Mouse (Mus musculus) adrenal gland, postnatal 25 days (tissue): ENCODE results near the gene Mrps31. TPM values are rescaled to one million over a fixed set of nuclear protein-coding genes. Genes with fewer than 3 reads are reported as not detected.

Experiments used
- DNase-seq: peaks from one replicate; pipeline ENCODE4 v3.0.0; 2021; ENCODE audit warnings: mixed read lengths
- long read RNA-seq: library from polyadenylated mRNA; stranded (forward); transcript quantifications from one replicate; pipeline ENCODE4 v2.0.0, GENCODE M21; 2021
- total RNA-seq: library from RNA; stranded (reverse); gene quantifications from 2 replicates; pipeline ENCODE4 v1.2.3, GENCODE M21; 2021

The Mrps31 gene
- 33.6 and 38.0 TPM in 2 replicates for total RNA-seq
- long read RNA-seq, transcript Mrps31-201 (7 exons, 1,515 nt) = major isoform, 88 of 106 reads
- long read RNA-seq, partial matches to known transcripts = 11 of 106 reads
- long read RNA-seq, other reads (novel, unspliced or antisense) = 5 of 106 reads

GRCm38 (mm10) chr8:22411282-22411702 lies at the start of gene Mrps31:
Gene Mrps31, plus strand, starts transcription at chr8:22411361.
- peak; percentile 69 for DNase-seq

DNA sequence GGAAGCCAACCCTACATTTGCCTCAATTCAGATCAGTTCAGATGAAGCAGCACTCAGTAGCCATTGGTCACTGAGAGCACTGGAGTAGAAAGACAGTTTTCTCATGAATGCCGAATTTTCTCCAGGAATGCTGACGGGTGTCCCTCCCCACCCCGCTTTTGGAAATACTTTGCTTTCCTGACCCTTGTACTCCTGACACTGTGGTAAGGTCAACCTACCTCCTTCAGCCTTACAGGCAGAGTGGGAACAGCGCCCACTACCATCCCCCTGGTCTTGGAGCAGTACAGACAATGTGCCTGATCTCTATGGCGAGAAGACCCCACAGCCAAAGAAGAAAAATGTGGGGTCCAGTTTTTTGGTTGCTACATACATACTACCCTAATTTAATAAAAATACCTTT lies 34.9 kb upstream of the Mrps31 start:
- no peak for DNase-seq

DNA sequence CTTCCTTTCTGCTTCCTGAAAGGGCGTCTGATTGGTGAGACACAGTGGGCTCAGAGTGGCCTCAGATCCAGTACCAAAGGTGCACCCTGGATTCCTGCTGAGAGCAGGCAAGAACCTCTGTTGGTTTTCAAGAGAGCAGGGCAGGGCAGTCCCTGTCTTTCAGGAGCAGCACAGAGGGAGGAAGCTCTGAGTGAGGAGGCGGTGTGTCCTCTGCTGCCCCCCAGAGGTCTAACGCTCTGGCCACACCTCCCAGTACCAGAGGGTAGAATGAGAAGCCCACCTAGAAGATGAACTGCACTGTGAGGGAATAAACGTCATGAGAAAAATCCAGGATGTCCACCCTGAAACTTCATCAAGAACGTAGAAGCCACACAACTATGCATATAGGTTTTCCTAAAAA lies 34.3 kb upstream of the Mrps31 start:
- DNase-seq = peak; percentile 50

DNA sequence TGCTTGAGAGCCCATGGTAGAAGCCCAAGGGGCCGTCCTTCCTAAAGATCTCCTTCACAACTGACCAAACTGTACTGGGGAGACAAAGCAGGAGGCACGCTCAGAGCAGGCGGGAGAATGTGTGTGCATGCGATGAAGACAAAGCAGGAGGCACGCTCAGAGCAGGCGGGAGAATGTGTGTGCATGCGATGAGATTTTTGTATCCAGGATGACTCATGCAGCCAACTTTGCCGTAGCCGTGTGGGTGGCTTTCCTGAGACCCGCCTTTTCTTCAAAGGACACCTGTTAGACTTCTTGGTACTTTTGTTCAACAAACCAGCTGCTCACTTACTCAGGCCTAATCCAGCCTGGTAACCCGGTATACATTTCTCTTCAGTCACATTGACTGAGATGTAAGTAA lies 30.2 kb upstream of the Mrps31 start:
- no peak for DNase-seq

- DNase-seq = no peak
These were observed 28.2 kb upstream of the Mrps31 start for GRCm38 (mm10) chr8:22382824-22383595.

- DNase-seq = no peak
These were observed 26.0 kb upstream of the Mrps31 start for GRCm38 (mm10) chr8:22385158-22385557.

- DNase-seq = no peak
These were observed 21.3 kb upstream of the Mrps31 start for GRCm38 (mm10) chr8:22389874-22390273.

DNA sequence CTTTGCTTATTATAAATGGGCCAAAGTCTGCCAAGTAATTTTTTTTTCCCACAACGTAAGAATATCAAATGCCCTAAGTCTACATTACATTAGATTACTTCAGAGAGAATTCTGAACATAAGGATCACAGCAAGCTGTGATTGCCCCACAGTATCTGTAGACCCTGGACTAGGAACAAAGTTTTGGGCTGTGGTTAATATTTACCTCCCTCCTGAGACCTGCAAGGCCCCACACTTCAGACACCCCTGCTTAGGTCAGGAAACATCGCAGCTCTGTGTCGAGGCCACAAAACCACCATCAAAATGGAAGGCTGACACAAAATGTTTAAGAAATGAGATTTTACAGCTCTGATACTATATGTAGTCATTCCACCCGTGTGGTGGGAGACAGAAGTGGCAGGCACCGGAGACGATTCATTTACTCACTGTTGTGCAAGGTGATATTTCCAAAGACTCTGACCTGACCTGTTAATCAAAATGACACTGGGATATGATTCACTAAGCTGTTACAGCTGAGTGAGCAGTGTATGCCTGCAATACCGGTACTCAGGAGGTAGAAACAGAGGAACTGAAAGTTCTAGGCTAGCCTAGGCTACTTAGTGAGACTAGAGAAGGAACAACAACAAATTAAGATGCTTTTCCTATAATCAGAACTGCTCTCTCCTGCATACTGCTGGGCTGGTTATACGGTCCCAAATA lies 20.2 kb upstream of the Mrps31 start:
- no peak for DNase-seq

GRCm38 (mm10) chr8:22394471-22394870 lies 16.7 kb upstream of the Mrps31 start:
- DNase-seq = no peak

DNA sequence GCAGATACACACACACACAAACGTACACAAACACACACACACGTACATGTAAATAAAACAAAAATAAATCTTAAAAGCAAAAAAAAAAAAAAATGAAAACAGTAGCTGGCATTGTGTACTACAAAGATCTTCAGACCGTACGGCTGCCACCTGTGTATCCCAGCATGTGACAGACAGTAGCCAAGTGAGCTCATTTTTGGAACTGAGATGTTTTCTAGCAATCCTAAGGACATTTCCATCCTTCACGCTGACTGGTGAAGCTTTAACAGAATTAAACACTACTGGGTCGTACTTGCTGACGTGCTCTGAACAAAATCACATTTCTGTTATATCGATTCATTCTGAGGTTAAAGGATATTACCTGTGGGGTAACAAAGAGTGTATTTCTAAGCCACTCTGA lies 15.9 kb upstream of the Mrps31 start:
- DNase-seq = no peak

- no peak for DNase-seq
These were observed 13.4 kb upstream of the Mrps31 start for GRCm38 (mm10) chr8:22397811-22398141.

GRCm38 (mm10) chr8:22398142-22398951 lies 12.8 kb upstream of the Mrps31 start, which contains the start of gene Slc25a15:
Gene Slc25a15, minus strand, starts transcription at chr8:22398597.
- peak; percentile 94 for DNase-seq

DNA sequence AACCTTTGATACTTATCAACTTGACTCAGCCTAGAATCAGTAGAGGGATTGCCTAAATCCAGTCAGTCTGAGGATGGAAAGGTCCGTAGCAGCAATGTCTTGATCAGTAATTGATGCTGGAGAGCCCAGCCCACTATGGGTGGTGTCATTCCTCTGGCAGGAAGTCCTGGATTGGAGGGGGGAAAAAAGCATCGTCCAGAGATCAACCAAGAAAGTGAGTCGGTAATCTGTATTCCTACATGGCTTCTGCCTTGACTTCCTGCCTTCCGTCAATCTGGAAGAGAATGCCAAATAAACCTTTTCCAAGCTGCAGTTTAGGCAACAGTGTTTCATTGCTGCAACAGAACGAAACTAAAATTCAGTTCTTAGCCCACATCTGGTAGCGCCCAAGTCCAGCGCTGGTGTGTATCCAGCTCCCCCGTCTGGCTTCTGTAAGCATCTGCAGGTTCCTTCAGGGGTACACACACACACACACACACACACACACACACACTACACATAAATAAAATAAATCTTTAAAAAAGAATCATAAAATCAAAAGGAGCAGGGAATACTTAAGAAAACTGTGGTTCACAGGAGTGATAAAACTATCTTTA lies 11.8 kb upstream of the Mrps31 start:
- DNase-seq = no peak

- no peak for DNase-seq
These were observed 10.6 kb upstream of the Mrps31 start for GRCm38 (mm10) chr8:22400593-22400992.

DNA sequence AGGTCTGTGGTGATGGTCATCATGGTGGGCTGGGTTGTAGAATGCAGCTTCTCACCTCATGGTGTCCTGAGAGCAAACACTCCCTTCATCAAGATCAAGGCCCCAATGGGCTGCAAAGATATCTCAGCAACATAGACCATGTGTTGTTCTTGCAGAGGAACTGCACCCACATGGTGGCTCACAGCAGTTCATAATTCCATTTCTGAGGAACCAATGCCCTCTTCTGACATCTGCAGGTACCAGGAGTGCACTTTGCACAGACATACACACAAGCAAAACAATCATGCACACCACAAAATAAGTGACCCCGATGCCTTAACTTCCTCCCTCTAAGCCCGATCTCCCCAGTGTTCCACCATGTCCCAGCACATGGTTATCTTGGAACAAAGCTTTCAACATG lies 7.9 kb upstream of the Mrps31 start:
- DNase-seq = no peak

- DNase-seq = no peak
These were observed 5.4 kb upstream of the Mrps31 start for GRCm38 (mm10) chr8:22405733-22406132.

DNA sequence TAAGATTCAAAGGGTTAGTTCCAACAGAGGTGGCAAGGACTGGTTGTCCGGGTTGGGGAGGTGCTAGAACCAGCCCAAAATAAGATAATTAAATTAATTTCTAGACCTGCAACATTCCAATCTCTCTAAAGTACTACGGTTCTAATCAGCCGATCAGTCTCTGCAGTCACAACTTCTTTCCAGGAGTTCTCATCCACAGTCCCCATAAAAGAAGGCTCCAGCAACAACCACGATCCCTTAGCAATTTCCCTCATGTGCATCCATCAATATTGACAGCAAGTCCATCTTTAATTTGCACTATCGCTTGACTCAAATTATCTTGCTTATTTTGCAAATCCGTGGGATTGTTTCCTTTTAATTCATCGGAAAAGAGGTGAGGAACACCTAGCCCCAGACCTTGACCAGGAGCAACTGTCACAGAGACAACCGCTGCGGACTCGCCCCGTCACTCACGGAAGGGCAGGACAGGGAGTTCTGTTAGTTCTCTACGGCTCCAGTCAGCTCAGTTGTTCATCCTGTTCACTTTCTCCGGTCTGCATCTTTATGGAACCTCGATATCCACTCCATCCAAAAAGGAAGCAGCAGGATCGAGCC lies 376 bp upstream of the Mrps31 start:
- no peak for DNase-seq

GRCm38 (mm10) chr8:22411971-22412370 lies 810 bp downstream of the Mrps31 start:
- DNase-seq = no peak
